Mouse (Mus musculus) cerebellum, postnatal 10 days (tissue): Measurements from ENCODE around the gene Iqce.

ENCODE experiments used
- DNase-seq, 2 experiments: peaks; one replicate each; pipeline ENCODE4 v3.0.0; 2021; ENCODE audit warnings: mixed read lengths in 2 of 2

Iqce gene

DNA sequence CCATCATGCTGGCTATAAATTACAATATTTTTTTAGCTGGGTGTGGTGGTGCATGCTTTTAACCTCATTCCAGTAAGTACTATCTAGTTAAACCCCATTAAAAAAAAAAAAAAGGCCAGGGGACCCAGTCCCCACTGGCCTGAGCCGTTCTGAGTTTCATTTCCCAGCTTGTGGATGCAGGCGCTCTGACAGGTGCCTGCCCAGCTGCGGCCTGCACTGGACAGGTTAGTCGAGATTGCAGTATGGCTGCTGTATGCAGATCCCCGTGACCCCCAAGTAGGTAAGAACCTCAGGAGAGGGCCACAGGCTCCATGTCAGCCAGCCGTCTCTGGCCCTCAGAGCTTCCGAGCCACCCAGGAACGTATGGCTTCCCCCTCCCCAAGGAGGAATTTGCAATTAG lies 40.8 kb downstream of the Iqce start:
- no peak for DNase-seq

DNA sequence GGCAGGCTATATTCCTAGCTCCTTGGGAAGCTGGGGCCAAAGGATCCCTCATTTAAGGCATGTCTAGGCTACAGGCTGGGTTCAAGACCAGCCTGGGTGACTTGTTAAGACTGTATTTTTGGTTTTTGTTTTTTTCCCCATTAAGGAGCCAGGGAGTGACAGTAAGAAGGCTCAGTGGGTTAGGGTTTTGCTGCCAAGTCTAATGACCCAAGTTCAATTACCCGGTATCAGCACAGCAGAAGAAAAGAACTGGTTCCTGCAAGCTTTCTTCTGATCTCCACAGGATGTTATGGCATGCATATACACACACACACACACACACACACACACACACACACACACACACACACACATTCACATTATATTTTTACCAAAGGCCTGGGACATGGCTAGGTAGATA lies 41.8 kb downstream of the Iqce start:
- no peak for DNase-seq

DNA sequence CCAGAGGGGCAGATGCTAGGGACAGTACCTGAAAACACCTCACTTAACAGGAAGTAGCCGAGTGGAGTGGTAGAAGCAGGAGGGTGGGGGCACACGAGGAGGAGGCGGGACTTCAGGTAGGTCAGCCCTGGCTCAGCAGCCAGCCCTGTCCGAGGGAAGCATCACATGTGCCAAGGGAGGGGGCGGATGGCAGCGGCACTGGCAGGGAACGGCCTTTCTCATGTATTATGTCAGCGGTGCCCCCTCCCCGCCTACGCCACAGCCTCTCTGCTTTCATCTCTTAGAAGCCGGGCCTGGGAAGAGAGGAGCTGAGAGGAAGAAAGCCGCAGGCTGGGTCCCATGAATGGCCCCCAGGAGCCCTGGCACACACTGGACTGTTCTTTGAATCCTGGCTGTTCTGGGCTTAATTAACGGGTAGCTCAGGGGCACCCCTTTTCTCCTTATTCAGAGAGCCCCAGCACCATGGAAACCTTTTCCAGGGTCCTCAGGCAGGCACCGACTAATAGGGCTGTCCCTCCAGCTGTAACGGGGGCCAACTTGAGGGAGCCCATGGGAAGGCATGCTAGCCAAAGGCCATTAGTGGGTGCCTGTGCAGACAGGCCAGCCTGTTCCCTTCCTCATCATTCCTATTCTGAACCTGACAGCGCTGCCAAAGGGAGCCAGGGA lies 42.4 kb downstream of the Iqce start:
- peak; percentile 79 to 82 for DNase-seq

DNA sequence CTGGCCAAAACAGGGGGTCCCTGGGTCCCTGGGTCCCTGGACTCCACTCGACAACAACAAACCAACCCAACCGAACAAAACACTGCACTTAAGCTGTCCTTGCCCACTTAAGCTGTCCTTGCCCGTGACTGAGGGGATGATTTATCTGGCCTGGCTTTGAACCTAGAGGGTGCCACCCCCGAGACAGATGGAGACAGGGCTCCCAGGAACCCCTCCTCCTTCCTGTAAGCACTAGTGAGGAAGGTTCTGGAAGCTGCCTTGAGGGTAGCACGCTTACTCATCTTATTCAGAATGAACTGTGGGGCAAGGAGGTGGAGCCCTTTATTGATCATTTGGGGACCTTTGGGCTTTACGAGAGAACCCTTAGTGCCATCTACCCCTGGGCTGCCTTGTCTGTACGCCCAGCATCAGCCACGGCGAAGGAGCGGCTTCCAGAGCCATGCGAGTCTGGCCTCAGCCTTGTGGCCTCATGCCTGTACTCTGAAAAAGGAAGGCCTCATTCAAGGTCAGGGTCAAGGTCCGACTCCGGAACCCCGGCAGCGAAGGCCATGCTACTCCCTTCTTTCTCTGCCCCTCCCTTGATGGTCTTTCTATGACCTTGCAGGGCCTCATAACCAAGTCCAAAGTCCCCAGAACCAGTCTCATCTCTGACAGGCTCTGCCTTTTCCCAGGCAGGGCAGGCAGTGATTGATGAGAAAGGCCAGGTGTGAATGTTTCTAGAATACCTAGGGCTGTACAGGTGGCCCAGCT lies 47.9 kb downstream of the Iqce start:
- no peak for DNase-seq

DNA sequence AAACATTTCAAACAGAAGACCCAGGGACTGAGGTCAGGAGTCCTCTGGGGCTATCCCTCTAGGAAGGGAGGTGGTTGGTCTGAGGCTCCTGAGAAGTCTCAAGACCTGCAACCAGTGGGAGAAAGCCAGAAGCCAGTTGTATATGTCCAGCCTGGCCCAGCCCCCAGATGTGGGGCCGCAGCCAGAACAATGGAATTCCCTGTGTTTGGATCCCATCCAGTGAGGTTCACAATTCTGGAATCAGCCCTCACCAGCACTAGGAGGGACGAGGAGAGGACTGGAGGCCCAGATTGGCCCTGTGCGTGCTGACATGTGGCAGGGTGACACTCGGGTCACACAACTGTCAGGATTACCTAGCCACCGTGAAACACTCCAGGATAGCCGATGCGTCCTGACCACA lies 49.6 kb downstream of the Iqce start:
- no peak for DNase-seq

DNA sequence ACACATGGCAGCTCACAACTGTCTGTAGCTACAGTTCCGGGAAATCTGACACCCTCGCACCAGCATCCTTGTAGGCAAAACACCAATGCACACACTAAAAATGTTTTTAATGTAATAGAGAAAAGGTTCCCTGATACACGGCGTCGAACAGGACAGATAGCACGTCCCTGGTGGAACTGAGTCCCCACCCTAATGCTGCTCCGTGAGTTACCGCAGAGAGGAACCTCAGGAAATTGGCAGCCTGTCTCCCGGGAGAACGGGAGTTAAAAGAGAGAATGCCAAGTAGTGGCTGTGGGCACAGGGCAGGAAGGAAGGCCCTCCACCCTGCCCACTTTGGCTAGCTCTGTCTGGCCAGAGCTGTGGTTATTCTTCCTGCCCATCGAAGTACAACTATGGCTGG lies 50.9 kb downstream of the Iqce start:
- peak in 1 of 2 experiments; percentile 29 for DNase-seq

DNA sequence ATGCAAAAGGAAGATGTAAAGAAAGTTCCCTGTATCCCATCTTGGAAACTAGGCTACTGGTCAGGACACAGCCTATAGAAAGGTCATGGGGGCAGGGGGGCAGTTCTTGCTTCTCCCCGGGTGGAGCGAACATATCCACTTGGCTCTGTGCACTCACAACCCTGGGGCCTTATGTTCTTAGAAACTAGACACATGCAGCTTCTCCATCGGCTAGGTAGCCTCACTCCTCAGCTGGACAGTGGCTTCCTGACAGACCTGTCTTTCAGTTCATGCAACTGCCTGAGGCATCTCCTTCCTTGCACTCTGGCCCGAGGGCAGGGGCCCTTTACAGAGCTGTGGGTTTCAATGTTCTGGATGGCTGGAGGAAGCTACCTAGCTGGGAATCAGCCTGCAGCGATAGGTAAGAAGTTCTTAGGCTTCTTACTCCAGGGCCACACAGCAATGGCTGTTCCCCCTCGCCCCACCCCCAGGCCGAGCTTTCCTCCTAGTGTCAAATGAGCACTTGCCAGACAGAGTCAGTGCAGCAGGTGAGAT lies 52.2 kb downstream of the Iqce start:
- peak in 1 of 2 experiments; percentile 26 for DNase-seq

DNA sequence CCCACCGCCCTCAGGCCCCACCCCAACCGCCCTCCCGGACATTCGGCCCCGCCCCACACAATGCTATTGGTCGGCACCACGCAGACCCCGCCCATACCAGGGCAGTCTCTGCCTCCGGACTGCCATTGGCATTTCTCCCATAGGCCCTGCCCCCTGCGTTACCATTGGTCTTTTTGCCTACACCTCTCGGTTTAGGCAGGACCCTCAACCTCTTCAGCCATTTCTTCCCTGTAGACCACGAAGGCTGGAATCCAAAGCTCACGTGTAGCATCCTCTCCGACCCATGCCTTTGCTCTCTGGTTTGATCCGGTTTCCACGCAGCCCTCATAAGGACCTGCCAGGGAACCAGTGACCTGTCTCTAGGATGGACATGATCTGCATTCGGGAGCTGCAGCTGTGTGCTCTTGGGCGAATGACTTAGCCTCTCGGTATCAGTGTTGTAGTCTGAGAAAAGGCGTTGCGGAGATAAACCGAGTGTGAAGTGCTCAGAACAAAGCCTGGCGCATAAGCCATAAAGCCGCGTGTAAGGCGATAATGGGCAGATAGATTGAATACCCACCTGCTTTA lies 53.0 kb downstream of the Iqce start:
- DNase-seq, result peak; percentile 100

DNA sequence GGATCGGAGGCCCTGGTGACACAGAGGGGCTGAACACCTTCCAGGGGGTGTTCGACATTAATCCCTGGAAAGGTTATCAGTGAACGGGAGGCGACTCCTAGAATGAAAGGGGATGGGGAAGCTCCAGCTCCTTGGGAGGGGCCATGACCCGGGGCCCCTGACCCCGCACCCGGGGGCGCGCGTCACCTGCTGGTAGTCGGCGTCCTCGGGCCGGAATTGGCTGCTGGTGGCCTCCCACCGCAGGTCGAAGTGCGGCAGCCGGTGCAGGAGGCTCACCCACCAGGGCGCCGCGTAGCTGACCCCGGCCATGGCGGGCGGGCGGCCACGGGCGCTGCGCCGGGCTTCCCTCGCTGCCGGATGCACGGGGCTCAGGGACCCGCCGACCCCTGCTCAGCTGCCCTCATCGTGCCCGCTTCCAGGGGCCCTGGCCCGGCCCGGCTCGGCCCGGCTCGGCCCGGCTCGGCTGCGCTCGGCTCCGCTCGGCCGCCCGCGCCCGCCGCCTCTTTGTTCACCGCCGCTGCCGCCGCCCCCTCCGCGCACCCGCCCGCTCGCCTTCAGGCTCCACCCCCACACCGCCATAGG lies 53.6 kb downstream of the Iqce start, which contains the start of gene Ttyh3:
Gene Ttyh3 (minus strand): TSS at position 513 of the 582 bp plus-strand sequence.
- DNase-seq, result no peak

DNA sequence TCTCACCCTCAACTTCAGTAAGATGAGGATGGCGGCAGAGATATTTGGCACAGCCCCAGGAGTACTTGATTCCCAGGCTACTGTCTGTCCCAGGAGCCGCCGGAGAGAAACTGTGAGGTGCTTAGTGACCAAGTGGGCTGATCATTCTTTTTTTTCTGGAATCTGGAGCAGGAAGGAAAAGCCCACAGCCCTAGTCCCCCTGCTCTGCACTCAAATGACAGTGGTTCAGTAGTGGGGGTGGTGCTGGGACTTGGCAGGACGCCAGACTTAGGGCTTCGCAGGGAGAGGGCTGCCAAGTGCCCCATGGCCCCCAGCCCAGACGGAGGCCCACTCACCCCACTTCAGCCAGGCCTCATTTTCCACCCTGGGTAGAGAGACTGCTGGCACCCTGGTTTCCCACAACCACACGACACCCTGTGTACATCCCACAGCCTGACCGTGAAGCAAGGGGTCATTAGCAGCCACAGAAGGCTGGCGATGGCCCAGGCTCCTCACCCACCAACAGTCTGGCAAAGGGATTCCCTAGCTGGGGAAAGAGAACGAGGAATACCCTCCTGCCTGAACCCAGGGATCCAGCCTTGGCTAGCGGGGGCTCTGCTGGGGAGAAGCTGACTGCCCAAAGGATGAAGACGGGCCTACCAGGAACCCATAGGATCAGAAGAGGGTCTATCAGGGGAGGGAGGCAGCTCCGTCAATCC lies 54.2 kb downstream of the Iqce start:
- peak; percentile 86 to 89 for DNase-seq

DNA sequence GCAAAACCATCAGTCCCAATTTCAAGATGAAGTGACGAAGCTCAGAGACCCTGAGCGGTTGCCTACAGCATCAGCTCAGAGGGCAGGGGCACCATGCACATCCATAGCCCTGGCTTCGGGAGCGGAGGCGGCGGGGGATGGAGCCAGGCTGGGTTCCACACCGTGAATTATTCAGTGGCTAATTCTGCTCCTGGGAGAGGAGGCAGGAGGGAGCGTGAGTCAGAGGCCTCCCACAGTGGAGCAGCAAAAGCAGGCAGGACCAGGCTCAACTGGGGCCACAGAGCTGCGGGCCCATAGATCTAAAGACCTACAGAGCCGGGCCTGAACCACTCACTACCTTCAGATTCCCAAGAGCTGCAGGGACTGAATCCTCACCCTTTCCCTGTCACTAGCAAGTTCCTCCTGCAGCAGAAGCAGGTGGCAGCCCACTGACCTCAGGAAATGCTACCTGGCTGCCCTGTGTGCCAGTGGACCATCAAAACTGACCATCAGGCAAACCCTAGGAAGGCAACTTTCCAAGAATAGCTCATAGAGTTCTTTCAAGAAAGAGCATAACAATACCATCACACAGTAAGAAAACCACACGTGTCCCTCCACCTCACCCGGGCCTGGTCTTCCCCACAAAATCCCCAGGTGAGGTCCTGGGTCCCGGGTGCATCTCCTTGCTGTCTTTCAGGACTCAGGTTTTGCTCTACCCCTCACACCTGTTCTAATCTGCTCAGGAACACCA lies 55.0 kb downstream of the Iqce start:
- peak in 1 of 2 experiments; percentile 38 for DNase-seq

DNA sequence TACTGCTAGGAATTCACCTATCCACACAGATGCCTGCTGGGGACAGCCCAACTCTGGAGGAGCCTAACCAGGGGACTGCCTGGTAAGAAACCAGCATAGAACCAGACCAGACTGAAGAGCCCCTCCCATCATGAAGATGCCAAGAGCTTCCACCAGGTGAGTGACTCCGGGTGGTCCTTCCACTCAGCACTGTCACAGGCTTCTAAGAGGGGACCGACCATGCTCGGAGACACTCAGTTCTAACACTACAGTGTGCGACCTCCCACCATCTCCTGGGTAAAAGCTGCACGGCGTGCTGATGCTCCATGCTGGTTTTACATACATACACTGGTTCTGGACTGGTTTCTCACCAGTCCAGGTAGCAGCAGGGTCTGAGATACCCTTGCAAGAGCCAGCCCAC lies 56.0 kb downstream of the Iqce start:
- DNase-seq, result no peak

DNA sequence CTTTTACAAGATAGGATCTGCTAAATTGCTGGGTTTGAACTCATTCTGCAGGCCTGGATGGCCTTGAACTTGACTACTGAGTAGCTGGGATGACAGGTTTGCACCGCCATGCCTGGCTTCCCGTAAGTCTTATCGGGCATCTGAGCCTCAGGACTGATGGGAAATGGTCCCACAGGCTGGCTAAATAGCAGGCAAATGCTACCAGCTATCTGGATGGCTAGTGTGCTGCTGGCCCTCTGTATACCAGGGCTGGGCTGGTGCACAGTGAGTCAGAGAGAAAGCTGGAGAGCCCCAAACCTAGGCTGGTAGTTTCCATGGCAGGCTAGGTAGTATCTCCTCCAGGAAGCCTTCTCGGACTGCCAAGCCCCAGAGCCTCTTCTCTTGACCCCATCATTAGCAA lies 56.7 kb downstream of the Iqce start:
- DNase-seq, result no peak

DNA sequence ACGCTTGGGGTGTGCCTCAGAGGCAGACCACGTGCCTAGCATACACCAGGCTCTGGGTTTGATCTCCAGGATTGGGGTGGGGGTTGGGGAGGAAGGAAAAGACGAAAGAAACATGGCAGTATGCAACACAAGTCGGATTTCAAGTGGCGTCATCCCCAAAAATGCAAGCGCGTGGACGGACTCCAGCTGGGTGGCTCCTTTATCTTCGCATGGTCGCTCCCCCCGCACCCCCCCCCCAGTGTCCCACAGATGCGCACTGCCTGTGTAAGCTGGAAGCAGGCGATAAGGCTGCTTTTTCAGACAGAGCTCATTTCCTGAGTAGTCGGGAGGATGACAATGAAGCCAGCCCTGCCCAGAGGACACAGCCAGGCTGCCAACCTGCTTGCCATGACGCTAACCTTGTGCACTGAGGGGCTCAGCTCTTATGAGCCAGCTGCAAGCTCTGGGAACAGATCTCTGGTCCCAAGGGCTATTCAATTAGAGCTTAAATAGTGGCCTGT lies 57.4 kb downstream of the Iqce start:
- DNase-seq, result no peak

DNA sequence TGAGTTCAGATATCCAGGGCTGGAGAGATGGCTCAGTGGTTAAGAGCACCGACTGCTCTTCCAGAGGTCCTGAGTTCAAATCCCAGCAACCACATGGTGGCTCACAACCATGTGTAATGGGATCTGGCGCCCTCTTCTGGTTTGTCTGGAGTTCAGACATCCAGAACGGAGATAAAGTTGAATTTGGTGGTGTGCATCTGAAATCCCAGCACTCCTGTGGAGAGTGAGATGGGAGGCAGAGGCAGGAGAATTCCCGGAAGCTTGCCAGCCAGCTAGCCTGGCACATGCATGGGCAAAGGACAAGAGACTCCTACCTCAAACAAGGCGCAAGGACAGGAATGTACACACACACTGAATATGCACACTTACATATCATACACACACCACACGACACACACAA lies 57.9 kb downstream of the Iqce start:
- no peak for DNase-seq

DNA sequence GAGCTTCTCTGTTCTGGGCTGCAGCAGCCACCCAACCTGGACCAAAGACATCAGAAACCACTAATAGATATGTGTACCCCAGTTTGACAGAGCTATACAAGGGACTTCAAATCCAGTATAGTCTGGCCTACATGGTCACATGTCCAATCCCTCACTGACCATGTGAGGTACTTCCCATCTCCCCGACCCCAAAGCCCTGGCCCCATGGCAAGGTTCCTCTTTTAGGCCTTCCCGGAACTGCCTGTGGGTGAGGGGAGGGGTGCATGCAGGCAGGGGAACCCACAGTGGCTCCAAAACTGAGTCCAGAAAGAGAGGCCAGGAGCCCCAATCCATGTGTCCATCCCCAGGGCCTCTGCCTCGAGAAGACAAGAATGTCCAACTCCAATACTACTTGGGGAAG lies 60.1 kb downstream of the Iqce start:
- no peak for DNase-seq

DNA sequence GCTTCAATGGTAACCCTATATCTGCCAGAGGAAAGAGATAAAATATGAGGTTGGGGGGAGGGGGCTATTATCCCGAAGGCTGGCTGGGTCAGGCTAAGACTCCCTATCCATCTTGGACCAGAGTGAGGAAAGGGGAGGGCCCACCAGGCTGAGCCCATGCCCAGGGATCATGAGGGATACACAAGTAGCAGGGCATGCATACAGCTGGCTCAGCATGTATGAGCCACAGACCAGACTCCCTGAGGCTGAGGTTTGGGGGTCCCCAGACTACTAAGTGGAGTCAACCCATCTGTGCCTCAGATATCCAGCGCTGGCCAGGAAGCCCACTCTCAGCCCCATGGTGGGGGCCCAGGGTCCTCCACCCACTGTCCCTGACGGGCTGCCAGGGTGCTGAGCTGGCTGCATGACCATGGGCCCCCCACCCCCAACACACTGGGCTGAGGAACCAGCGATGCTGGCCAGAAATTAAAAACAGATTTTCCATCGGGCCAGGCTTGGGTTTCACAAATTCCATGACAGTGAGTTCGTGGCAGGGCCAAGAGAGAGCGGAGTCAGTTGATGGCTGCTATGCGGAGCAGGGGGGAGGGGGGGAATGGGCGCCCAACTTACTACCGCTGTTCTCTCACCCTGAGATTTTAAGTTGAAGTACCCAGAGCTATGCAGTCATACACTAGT lies 60.8 kb downstream of the Iqce start:
- DNase-seq, result peak in 1 of 2 experiments; percentile 63

DNA sequence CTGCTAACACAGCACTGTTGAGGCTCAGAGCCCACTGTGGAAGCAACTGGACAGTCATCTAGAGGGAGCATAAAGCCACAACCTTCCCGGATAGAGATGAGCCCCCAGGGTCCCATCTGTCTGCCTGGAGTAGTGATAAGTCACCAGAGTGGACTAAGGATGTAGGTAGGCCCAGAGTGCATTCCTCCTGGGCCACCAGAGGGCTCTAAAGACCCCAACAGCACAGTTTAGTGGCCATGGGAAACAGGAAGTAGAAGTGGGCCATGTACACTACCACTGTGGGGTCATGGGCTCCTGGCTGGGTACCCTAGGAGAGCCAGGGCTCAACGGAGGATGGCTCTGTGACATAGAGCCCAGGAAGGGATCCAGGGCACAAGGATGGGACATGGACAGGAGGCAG lies 61.4 kb downstream of the Iqce start:
- no peak for DNase-seq

DNA sequence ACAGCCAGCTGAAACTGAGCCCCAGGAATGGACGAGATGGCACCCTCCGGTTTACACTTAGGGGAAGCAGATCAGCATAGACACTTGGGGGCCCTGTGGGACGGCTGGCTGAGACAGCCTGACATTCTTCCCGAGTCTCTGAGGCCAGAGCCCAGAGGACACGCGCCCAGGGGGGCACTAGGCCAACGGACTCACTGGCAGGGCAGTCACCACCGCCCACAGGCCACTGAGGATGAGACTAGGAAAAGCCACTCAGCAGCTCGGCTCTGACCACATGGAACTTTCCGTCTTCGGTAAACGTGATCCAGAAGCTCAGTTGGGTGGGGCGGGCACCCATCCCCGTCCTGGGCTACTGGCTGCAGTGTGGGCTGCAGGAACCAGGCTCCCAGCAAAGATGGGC lies 62.3 kb downstream of the Iqce start:
- peak in 1 of 2 experiments; percentile 66 for DNase-seq

DNA sequence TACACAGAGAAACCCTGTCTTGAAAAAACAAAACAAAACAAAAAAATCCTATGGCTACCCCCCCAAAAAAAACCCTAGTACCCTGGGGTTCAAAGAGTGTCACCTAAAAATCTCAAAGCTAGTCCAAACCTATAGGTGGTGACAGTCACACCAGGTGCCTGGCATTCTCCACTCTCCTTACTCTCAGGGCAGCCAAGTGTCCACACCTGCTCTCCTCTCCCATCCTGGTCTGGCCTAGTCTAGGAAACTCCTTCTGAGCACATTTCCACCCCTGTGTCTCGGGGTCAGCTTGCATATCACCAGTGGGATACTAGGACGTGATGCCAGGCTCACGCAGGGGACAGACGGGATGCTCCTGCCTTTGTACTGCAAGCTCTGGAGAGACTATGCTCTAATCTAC lies 62.9 kb downstream of the Iqce start:
- peak in 1 of 2 experiments; percentile 29 for DNase-seq

DNA sequence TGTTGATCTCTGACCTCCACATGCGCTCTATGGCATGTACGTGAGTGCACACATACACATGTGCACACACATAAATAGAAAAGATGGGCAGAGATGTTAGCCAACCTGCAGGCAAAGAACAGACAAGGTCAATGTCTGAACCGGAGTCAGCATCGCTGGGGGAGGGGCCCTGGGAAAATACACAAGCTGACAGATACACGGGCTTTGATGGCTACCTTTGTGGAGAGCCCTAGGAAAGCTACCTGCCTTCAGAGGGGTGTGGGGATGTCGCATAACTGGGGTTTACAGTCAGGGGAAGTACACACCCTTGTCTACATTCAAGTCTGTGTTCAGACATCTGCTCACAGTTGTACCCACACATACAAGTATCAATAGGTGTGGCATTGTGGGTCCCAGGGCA lies 63.7 kb downstream of the Iqce start:
- DNase-seq, result no peak
